ENCODE assay signal across 25 mouse cellular contexts in genomic region chr15:97716782-97717181, GRCm38 (mm10). TPM values are rescaled to one million over a fixed set of nuclear protein-coding genes. Genes with fewer than 3 reads are reported as not detected.
DNase-seq lines count a peak whose midpoint lies in the region; ATAC-seq and TF ChIP-seq lines count a peak whose summit lies in the region.
"Had no signal": no experiment of that assay in that cellular context is flagged by ENCODE, and none has a peak within 500 bp of the region (broad histone marks: within the 10 kb centered on the region; RNA-seq: fewer than 3 reads in every experiment).

No protein-coding gene starts in this region.

- no peak for ATAC-seq in midbrain, embryonic 11.5 days (ENCODE audit: low FRiP score)
- no peak for ATAC-seq in midbrain, embryonic 14.5 days (ENCODE audit: low FRiP score, low TSS enrichment)
- no peak for ATAC-seq in forebrain, embryonic 11.5 days (replicated peaks; ENCODE audit: low FRiP score)
- ATAC-seq: CD4-positive, CD25-positive, alpha-beta regulatory T cell, adult 4 months; forebrain, embryonic 14.5 days; forebrain, embryonic 16.5 days had no signal

- H3K4me1 ChIP-seq in midbrain, embryonic 11.5 days (ENCODE audit: control insufficient read depth, insufficient read depth, low read length) = no peaks in the 10 kb centered on the region
- no peaks in the 10 kb centered on the region for H3K4me1 ChIP-seq in midbrain, embryonic 14.5 days (ENCODE audit: control insufficient read depth, insufficient read depth, low read length)
- peaks cover 39 to 58% of the 10 kb centered on the region in 2 experiments for H3K4me1 ChIP-seq in CH12.LX (ENCODE audit: control insufficient read depth in 1 of 2, insufficient read depth in 2 of 2)
- no peaks in the 10 kb centered on the region for H3K4me1 ChIP-seq in forebrain, embryonic 11.5 days (replicated peaks; ENCODE audit: control insufficient read depth, insufficient read depth, low read length)
- H3K4me1 ChIP-seq: forebrain, embryonic 12.5 days had no signal

- DNase-seq in midbrain, embryonic 11.5 days (ENCODE audit: low spot score, missing footprints) = peak; percentile 19
- DNase-seq in midbrain, embryonic 14.5 days = no peak
- DNase-seq in A20 (ENCODE audit: low read depth, low spot score) (peak; percentile 49), CH12.LX (ENCODE audit: extremely low read depth) (no peak), MEL-GATA-1-ER (ENCODE audit: extremely low read depth, low read depth) (peak; percentile 86)
- no peak for DNase-seq in forebrain, embryonic 11.5 days (ENCODE audit: low spot score)
- no peak for DNase-seq in layer of hippocampus, adult 8-10 months (ENCODE audit: low spot score in 2 of 2)
- DNase-seq: adrenal gland, adult 2 months; adrenal gland, postnatal 10 days; adrenal gland, postnatal 25 days; B cell, adult 2 months; cerebellum, adult 11 months; cerebellum, adult 18-20 months; cerebellum, adult 8-10 months; cerebellum, adult 9-11 months; cerebellum, postnatal 14 days; cerebellum, postnatal 36 days; embryo, embryonic 11 days had no signal

- H3K4me3 ChIP-seq in midbrain, embryonic 11.5 days (ENCODE audit: low read depth, low read length) = no peak overlapping the region
- H3K4me3 ChIP-seq in midbrain, embryonic 14.5 days (replicated peaks; ENCODE audit: low read depth, low read length) = no peak overlapping the region
- H3K4me3 ChIP-seq in CH12.LX (replicated peaks in 1 of 3; ENCODE audit: low read depth in 2 of 3, low read length in 2 of 3, poor library complexity in 1 of 3) = no peak overlapping the region
- H3K4me3 ChIP-seq in forebrain, embryonic 11.5 days (ENCODE audit: low read depth, low read length) = no peak overlapping the region
- H3K4me3 ChIP-seq: embryonic facial prominence, embryonic 13.5 days; embryonic facial prominence, embryonic 15.5 days; forebrain, embryonic 12.5 days had no signal

- H3K27ac ChIP-seq in midbrain, embryonic 11.5 days (ENCODE audit: low read depth, low read length) = no peak overlapping the region
- no peak overlapping the region for H3K27ac ChIP-seq in midbrain, embryonic 14.5 days (replicated peaks; ENCODE audit: low read depth, low read length)
- peak overlapping the region; percentile 38; the same call in 1 of the 2 replicates for H3K27ac ChIP-seq in CH12.LX (ENCODE audit: insufficient read depth, low read depth)
- H3K27ac ChIP-seq in forebrain, embryonic 11.5 days (ENCODE audit: low read depth, low read length) = no peak overlapping the region
- H3K27ac ChIP-seq: embryonic facial prominence, embryonic 13.5 days; embryonic facial prominence, embryonic 15.5 days; forebrain, embryonic 12.5 days had no signal

- no peaks in the 10 kb centered on the region for H3K27me3 ChIP-seq in midbrain, embryonic 11.5 days (ENCODE audit: control insufficient read depth, insufficient read depth, low read length)
- H3K27me3 ChIP-seq in midbrain, embryonic 14.5 days (ENCODE audit: control insufficient read depth, insufficient read depth, low read length) = no peaks in the 10 kb centered on the region
- no peaks in the 10 kb centered on the region for H3K27me3 ChIP-seq in CH12.LX (replicated peaks)
- no peaks in the 10 kb centered on the region for H3K27me3 ChIP-seq in forebrain, embryonic 11.5 days (ENCODE audit: control insufficient read depth, insufficient read depth, low read length)
- H3K27me3 ChIP-seq: embryonic facial prominence, embryonic 13.5 days; embryonic facial prominence, embryonic 15.5 days; forebrain, embryonic 12.5 days had no signal

- H3K36me3 ChIP-seq in midbrain, embryonic 11.5 days (ENCODE audit: control insufficient read depth, insufficient read depth, low read length) = no peaks in the 10 kb centered on the region
- no peaks in the 10 kb centered on the region for H3K36me3 ChIP-seq in midbrain, embryonic 14.5 days (ENCODE audit: control insufficient read depth, insufficient read depth, low read length)
- H3K36me3 ChIP-seq in CH12.LX (replicated peaks in 1 of 2; ENCODE audit: control insufficient read depth in 1 of 2, insufficient read depth in 1 of 2, low read length in 1 of 2) = peaks cover 57 to 74% of the 10 kb centered on the region in 2 experiments
- H3K36me3 ChIP-seq in forebrain, embryonic 11.5 days (ENCODE audit: control insufficient read depth, insufficient read depth, low read length) = no peaks in the 10 kb centered on the region
- H3K36me3 ChIP-seq: embryonic facial prominence, embryonic 13.5 days; embryonic facial prominence, embryonic 15.5 days; forebrain, embryonic 12.5 days had no signal

- H3K79me2 ChIP-seq in CH12.LX (replicated peaks; ENCODE audit: control insufficient read depth, extremely low read depth, insufficient read depth, poor library complexity, severe bottlenecking) = peaks cover 4% of the 10 kb centered on the region

- TF ChIP-seq EP300 in CH12.LX (IDR thresholded peaks at IDR 0.05; ENCODE audit: low read length) = no peak

- H3K9me3 ChIP-seq in midbrain, embryonic 11.5 days (ENCODE audit: control insufficient read depth, low read length) = no peaks in the 10 kb centered on the region
- H3K9me3 ChIP-seq in midbrain, embryonic 14.5 days (ENCODE audit: control insufficient read depth, low read length) = no peaks in the 10 kb centered on the region
- H3K9me3 ChIP-seq in CH12.LX (replicated peaks; ENCODE audit: low read length) = no peaks in the 10 kb centered on the region
- H3K9me3 ChIP-seq in forebrain, embryonic 11.5 days (ENCODE audit: control insufficient read depth, low read length) = no peaks in the 10 kb centered on the region
- H3K9me3 ChIP-seq: embryonic facial prominence, embryonic 13.5 days; embryonic facial prominence, embryonic 15.5 days; forebrain, embryonic 12.5 days had no signal

- H3K4me2 ChIP-seq in midbrain, embryonic 11.5 days = no peak overlapping the region
- no peak overlapping the region for H3K4me2 ChIP-seq in midbrain, embryonic 14.5 days (ENCODE audit: low read length)
- no peak overlapping the region for H3K4me2 ChIP-seq in CH12.LX (ENCODE audit: insufficient read depth, low read depth, poor library complexity, severe bottlenecking)
- no peak overlapping the region for H3K4me2 ChIP-seq in forebrain, embryonic 11.5 days (ENCODE audit: low read depth, low read length, severe bottlenecking)
- H3K4me2 ChIP-seq: embryonic facial prominence, embryonic 13.5 days; embryonic facial prominence, embryonic 15.5 days; forebrain, embryonic 12.5 days had no signal

- TF ChIP-seq POLR2A in CH12.LX (IDR thresholded peaks at IDR 0.05; ENCODE audit: low read depth, low read length) = no peak

- 92% methylated on average over 11 of the region's 11 CpGs for WGBS in midbrain, embryonic 11.5 days
- 94% methylated on average over 11 of the region's 11 CpGs for WGBS in midbrain, embryonic 14.5 days
- WGBS in forebrain, embryonic 11.5 days = 94% methylated on average over 11 of the region's 11 CpGs

- TF ChIP-seq RAD21 in CH12.LX (IDR thresholded peaks at IDR 0.05; ENCODE audit: low read depth, low read length) = no peak

- in situ Hi-C loops in CH12.LX (cut with MboI; ENCODE audit: low pct_ligation_motif_present, low pct_unique_long_range_greater_than_20kb, low sequenced_read_pairs) = loop anchor here (5.0 to 10.0 kb wide), 5 partner anchors 36 to 228 kb away; partner anchors contain the start of gene Slc48a1

- H3K9ac ChIP-seq in midbrain, embryonic 11.5 days (ENCODE audit: low read length) = no peak overlapping the region
- H3K9ac ChIP-seq in midbrain, embryonic 14.5 days (replicated peaks; ENCODE audit: low read length) = no peak overlapping the region
- H3K9ac ChIP-seq in CH12.LX (ENCODE audit: insufficient read depth, low read depth) = no peak overlapping the region
- no peak overlapping the region for H3K9ac ChIP-seq in forebrain, embryonic 11.5 days (ENCODE audit: low read length)
- H3K9ac ChIP-seq: embryonic facial prominence, embryonic 13.5 days; embryonic facial prominence, embryonic 15.5 days; forebrain, embryonic 12.5 days had no signal

- no peak for TF ChIP-seq CTCF in CH12.LX (conservative IDR thresholded peaks at IDR 0.05 in 1 of 2, IDR thresholded peaks at IDR 0.05 in 1 of 2; ENCODE audit: low read depth in 2 of 2, low read length in 2 of 2)

- dilution Hi-C loops in CH12.LX (cut with MboI; ENCODE audit: extremely low pct_ligation_motif_present, extremely low pct_unique_long_range_greater_than_20kb, low sequenced_read_pairs) = no loop called here

TF ChIP-seq in CH12.LX, 34 proteins besides CTCF, POLR2A, EP300 and RAD21:
- TF ChIP-seq UBTF (IDR thresholded peaks at IDR 0.05; ENCODE audit: low read depth, low read length) (no peak), USF2 (conservative IDR thresholded peaks at IDR 0.05; ENCODE audit: low read depth, low read length) (no peak), HCFC1 (IDR thresholded peaks at IDR 0.05; ENCODE audit: low read depth, low read length) (no peak), MEF2A (IDR thresholded peaks at IDR 0.05; ENCODE audit: borderline replicate concordance, low read depth, low read length) (peak; percentile 21; the same call in 1 of the 2 replicates)

RNA-seq across cellular contexts. Expression of gene Rpap3, which starts 11.2 kb away (rescaled TPM):
- polyA plus RNA-seq in midbrain, embryonic 11.5 days (2014; fragmentation: Nextera tagmentation; extraction: Ambion mirVana) = 56.4 and 57.4 TPM in 2 replicates
- 45.5 and 50.3 TPM in 2 replicates for polyA plus RNA-seq in midbrain, embryonic 14.5 days (2014; fragmentation: Nextera tagmentation; extraction: Ambion mirVana)
- 43.1 and 51.8 TPM in 2 replicates for total RNA-seq in CH12.LX (2012; rRNA removed)
- total RNA-seq in CH12.LX (2014; rRNA removed) = 73.7 and 88.8 TPM in 2 replicates
- polyA plus RNA-seq in CH12.LX (2012; ENCODE audit: insufficient read length, low read depth) = 69.1 and 83.7 TPM in 2 replicates
- polyA plus RNA-seq in forebrain, embryonic 11.5 days (2014; fragmentation: Nextera tagmentation; extraction: Ambion mirVana) = 47.8 and 48.5 TPM in 2 replicates
- total RNA-seq in layer of hippocampus, adult 8-10 months (2022) = 10 to 100 TPM; 26.6 to 28.1 (median 27.8) TPM

RNA-seq across cellular contexts. Expression of gene Endou, which starts 14.4 kb away (rescaled TPM):
- polyA plus RNA-seq in midbrain, embryonic 11.5 days (2014; fragmentation: Nextera tagmentation; extraction: Ambion mirVana) = 0.18 and 0.32 TPM in 2 replicates
- 0.14 TPM in 1 of 2 replicates, not detected in the other for polyA plus RNA-seq in midbrain, embryonic 14.5 days (2014; fragmentation: Nextera tagmentation; extraction: Ambion mirVana)
- total RNA-seq in CH12.LX (2012; rRNA removed) = 38.9 and 49.5 TPM in 2 replicates
- 60.5 and 66.9 TPM in 2 replicates for total RNA-seq in CH12.LX (2014; rRNA removed)
- 64.0 and 69.8 TPM in 2 replicates for polyA plus RNA-seq in CH12.LX (2012; ENCODE audit: insufficient read length, low read depth)
- 0.33 TPM in 1 of 2 replicates, not detected in the other for polyA plus RNA-seq in forebrain, embryonic 11.5 days (2014; fragmentation: Nextera tagmentation; extraction: Ambion mirVana)
- total RNA-seq in layer of hippocampus, adult 8-10 months (2022) = 1 to 10 TPM in 2 of 4 experiments, under 1 TPM in 2; 0.69 to 3.6 (median 2.2) TPM
- polyA plus RNA-seq: embryonic facial prominence, embryonic 11.5 days had no signal

RNA-seq across cellular contexts. Expression of gene Rapgef3, which starts 51.0 kb away (rescaled TPM):
- 3.0 and 3.2 TPM in 2 replicates for polyA plus RNA-seq in midbrain, embryonic 11.5 days (2014; fragmentation: Nextera tagmentation; extraction: Ambion mirVana)
- polyA plus RNA-seq in midbrain, embryonic 14.5 days (2014; fragmentation: Nextera tagmentation; extraction: Ambion mirVana) = 7.2 and 8.8 TPM in 2 replicates
- total RNA-seq in CH12.LX (2012; rRNA removed) (2.8 and 3.4 TPM in 2 replicates), CH12.LX (2014; rRNA removed) (2.2 and 3.2 TPM in 2 replicates)
- 1.7 and 2.5 TPM in 2 replicates for polyA plus RNA-seq in CH12.LX (2012; ENCODE audit: insufficient read length, low read depth)
- polyA plus RNA-seq in forebrain, embryonic 11.5 days (2014; fragmentation: Nextera tagmentation; extraction: Ambion mirVana) = 4.8 and 5.5 TPM in 2 replicates
- 10 to 100 TPM; 52.2 to 70.6 (median 55.7) TPM for total RNA-seq in layer of hippocampus, adult 8-10 months (2022)

Comparison
In these comparisons a context has a peak if more than half of its experiments do, and no peak if none do; other contexts are left out.
1. DNase-seq: peak in midbrain, embryonic 11.5 days (single experiment), A20 (single experiment) and MEL-GATA-1-ER (single experiment); none in midbrain, embryonic 14.5 days (single experiment), CH12.LX (single experiment), forebrain, embryonic 11.5 days (single experiment) and layer of hippocampus, adult 8-10 months (0 of 2).
2. RNA of gene Endou, which starts 14.4 kb away (polyA plus RNA-seq): 64.0 to 69.8 TPM in CH12.LX; 0.18 to 0.32 TPM in midbrain, embryonic 11.5 days, 0.14 TPM in midbrain, embryonic 14.5 days and 0.33 TPM in forebrain, embryonic 11.5 days; every median in the first group is over 10 times any median in the second.